Mouse (Mus musculus) heart, embryonic 10.5 days (tissue): Measurements from ENCODE around the gene Hist1h4d. TPM values are rescaled to one million over a fixed set of nuclear protein-coding genes. Genes with fewer than 3 reads are reported as not detected.
"Not testable (repeated sequence)": the region's sequence is repeated elsewhere in the genome, so short reads cannot be mapped to it uniquely, and the experiment has no call there.

Experiments used
- DNase-seq: peaks from one replicate; pipeline ENCODE4 v3.0.0-alpha.2; 2017; ENCODE audit warnings: low spot score
- H3K27ac ChIP-seq: fragments of 300-500 bp; sonication (generic); 2 replicates; pipeline ENCODE4 v1.5.1; 2016; ENCODE audit warnings: mild to moderate bottlenecking
- H3K27me3 ChIP-seq: fragments of 300-500 bp; sonication (generic); 2 replicates; pipeline ENCODE4 v1.6.1; 2016; ENCODE audit warnings: mild to moderate bottlenecking; ENCODE audit not compliant: poor library complexity, insufficient read depth, severe bottlenecking
- H3K36me3 ChIP-seq: fragments of 300-500 bp; sonication (generic); 2 replicates; pipeline ENCODE4 v1.6.1; 2016; ENCODE audit warnings: mild to moderate bottlenecking, moderate library complexity
- H3K4me1 ChIP-seq: fragments of 300-500 bp; sonication (generic); 2 replicates; pipeline ENCODE4 v1.6.1; 2016; ENCODE audit warnings: mild to moderate bottlenecking
- H3K4me3 ChIP-seq: fragments of 300-500 bp; sonication (generic); 2 replicates; pipeline ENCODE4 v1.5.1; 2016; ENCODE audit warnings: mild to moderate bottlenecking, moderate library complexity
- H3K9me3 ChIP-seq: fragments of 300-500 bp; sonication (generic); 2 replicates; pipeline ENCODE4 v1.6.1; 2016; ENCODE audit warnings: mild to moderate bottlenecking, moderate library complexity
- WGBS: fragments of 180-500 bp; shearing (Covaris S2); methylation state at CpG from one replicate; pipeline ENCODE4 v1.1.7; 2016; 5-methylcytosine and 5-hydroxymethylcytosine counted together
- polyA plus RNA-seq: library from polyadenylated mRNA; unstranded; fragments of >200 nt; fragmentation: Nextera tagmentation; extraction: Ambion mirVana; gene quantifications from 2 replicates; pipeline ENCODE4 v1.2.1, GENCODE M21; 2016

Gene Hist1h4d
- polyA plus RNA-seq, 1 experiment from 2014 or later: 60.3 TPM

GRCm38 (mm10) chr13:23597957-23598356 lies 16.6 kb downstream of the Hist1h4d start:
- WGBS: 7% methylated on average over 9 of the region's 9 CpGs
- Histone ChIP-seq H3K9me3 (no peaks in the 10 kb centered on the region), H3K36me3 (no peaks in the 10 kb centered on the region)

DNA sequence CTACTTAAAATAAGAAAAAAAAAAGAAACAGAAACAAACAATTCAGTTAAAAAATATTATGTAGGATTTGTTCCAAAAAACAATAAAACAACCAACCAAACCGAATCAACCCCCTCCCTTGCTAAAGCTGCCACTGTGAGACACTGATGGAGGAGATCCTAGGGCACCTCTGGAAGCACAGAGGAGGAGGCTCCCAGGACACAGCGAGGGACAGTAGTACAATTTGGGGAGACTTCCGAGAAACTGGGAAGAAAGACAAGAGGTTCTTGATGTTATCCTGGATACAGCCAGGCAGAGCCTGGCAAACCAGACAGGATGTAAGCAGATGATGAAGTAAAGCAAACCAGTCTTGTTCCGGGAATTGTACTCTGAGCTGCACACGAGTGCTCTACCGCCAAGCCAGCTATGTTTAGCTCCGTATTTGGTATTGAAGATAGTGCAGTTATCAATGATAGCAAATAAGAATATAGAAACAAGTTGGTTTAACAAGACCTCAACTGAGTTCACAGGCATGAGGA lies 21.8 kb downstream of the Hist1h4d start:
- H3K9me3 ChIP-seq: no peaks in the 10 kb centered on the region
- no peaks in the 10 kb centered on the region for H3K36me3 ChIP-seq
- H3K27me3 ChIP-seq: no peaks in the 10 kb centered on the region
- no peak for DNase-seq
- no peak overlapping the region for H3K27ac ChIP-seq
- no peak overlapping the region for H3K4me3 ChIP-seq
- H3K4me1 ChIP-seq: no peaks in the 10 kb centered on the region
- 60% methylated on average over 7 of the region's 7 CpGs for WGBS

More at GRCm38 (mm10) chr13:23597957-23598356, 16.6 kb downstream of the Hist1h4d start:
- Histone ChIP-seq H3K27me3 (no peaks in the 10 kb centered on the region), H3K27ac (no peak overlapping the region), H3K4me3 (no peak overlapping the region), H3K4me1 (peaks cover 8% of the 10 kb centered on the region; the same call in 1 of the 2 replicates)
- peak; percentile 85 for DNase-seq

DNA sequence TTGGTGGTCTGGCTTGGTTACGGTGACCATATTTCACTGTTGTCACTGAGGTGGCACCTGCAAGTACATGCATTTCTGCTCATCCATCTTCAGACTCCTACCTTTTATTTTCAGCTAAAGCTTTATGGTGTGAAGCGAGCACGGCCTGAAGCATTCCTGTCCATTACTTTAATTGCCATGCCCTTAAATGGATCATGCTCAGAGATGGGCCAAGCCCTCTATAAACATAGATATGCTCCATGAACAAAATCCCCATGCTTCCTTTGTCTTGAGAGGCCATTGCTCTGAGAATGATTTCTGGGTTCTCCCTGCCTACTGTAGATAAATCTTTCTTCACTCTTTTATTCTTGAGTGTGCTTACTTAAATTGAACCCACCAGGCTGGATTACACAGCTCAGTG lies 23.1 kb downstream of the Hist1h4d start:
- H3K36me3 ChIP-seq: no peaks in the 10 kb centered on the region
- H3K27me3 ChIP-seq: no peaks in the 10 kb centered on the region
- DNase-seq: no peak
- H3K4me3 ChIP-seq: no peak overlapping the region
- no peak overlapping the region for H3K27ac ChIP-seq
- 81% methylated on average over 3 of the region's 3 CpGs for WGBS
- no peaks in the 10 kb centered on the region for H3K4me1 ChIP-seq
- H3K9me3 ChIP-seq: no peaks in the 10 kb centered on the region

GRCm38 (mm10) chr13:23605052-23605451 lies 23.7 kb downstream of the Hist1h4d start:
- no peaks in the 10 kb centered on the region for H3K27me3 ChIP-seq
- H3K36me3 ChIP-seq: no peaks in the 10 kb centered on the region
- WGBS: 89% methylated on average over 3 of the region's 3 CpGs
- no peaks in the 10 kb centered on the region for H3K4me1 ChIP-seq
- DNase-seq: no peak
- H3K4me3 ChIP-seq: no peak overlapping the region
- no peak overlapping the region for H3K27ac ChIP-seq
- no peaks in the 10 kb centered on the region for H3K9me3 ChIP-seq

DNA sequence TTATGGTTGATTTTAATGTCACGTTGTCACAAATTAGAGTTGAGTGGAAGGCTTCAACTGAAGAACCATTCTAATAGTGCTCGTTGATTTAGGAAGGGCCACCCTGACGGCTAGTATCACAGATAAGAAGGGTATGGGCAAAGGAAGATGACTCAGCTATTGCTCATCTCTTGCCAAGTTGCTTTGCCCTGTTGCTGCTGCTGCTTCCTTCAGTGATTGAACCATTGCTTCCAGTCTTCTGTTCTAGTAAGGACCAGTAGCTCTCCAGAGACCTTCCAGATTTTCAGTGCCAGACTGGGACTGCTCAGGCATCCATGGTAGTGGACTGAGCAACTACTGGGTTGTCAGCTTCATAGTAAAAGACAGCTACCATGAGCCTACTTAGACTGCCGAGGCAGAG lies 27.8 kb downstream of the Hist1h4d start:
- 70% methylated on average over 4 of the region's 4 CpGs for WGBS
- Histone ChIP-seq H3K27ac (no peak overlapping the region), H3K4me3 (no peak overlapping the region), H3K9me3 (no peaks in the 10 kb centered on the region), H3K36me3 (no peaks in the 10 kb centered on the region), H3K27me3 (no peaks in the 10 kb centered on the region), H3K4me1 (no peaks in the 10 kb centered on the region)
- DNase-seq: no peak

GRCm38 (mm10) chr13:23609844-23610243 lies 28.4 kb downstream of the Hist1h4d start:
- Histone ChIP-seq H3K27me3 (no peaks in the 10 kb centered on the region), H3K36me3 (no peaks in the 10 kb centered on the region), H3K4me3 (no peak overlapping the region), H3K4me1 (no peaks in the 10 kb centered on the region), H3K9me3 (no peaks in the 10 kb centered on the region), H3K27ac (no peak overlapping the region)
- DNase-seq: no peak

- DNase-seq: no peak
- 58% methylated on average over 2 of the region's 2 CpGs for WGBS
- Histone ChIP-seq H3K4me1 (no peaks in the 10 kb centered on the region), H3K36me3 (no peaks in the 10 kb centered on the region), H3K4me3 (no peak overlapping the region), H3K27ac (no peak overlapping the region), H3K27me3 (no peaks in the 10 kb centered on the region), H3K9me3 (no peaks in the 10 kb centered on the region)
These were observed 29.0 kb downstream of the Hist1h4d start for GRCm38 (mm10) chr13:23610393-23610792.

- no peaks in the 10 kb centered on the region for H3K9me3 ChIP-seq
- 91% methylated on average over 3 of the region's 3 CpGs for WGBS
- no peak overlapping the region for H3K27ac ChIP-seq
- H3K36me3 ChIP-seq: no peaks in the 10 kb centered on the region
- H3K27me3 ChIP-seq: no peaks in the 10 kb centered on the region
- no peaks in the 10 kb centered on the region for H3K4me1 ChIP-seq
- H3K4me3 ChIP-seq: no peak overlapping the region
- no peak for DNase-seq
These were observed 30.2 kb downstream of the Hist1h4d start for GRCm38 (mm10) chr13:23611638-23612037.

DNA sequence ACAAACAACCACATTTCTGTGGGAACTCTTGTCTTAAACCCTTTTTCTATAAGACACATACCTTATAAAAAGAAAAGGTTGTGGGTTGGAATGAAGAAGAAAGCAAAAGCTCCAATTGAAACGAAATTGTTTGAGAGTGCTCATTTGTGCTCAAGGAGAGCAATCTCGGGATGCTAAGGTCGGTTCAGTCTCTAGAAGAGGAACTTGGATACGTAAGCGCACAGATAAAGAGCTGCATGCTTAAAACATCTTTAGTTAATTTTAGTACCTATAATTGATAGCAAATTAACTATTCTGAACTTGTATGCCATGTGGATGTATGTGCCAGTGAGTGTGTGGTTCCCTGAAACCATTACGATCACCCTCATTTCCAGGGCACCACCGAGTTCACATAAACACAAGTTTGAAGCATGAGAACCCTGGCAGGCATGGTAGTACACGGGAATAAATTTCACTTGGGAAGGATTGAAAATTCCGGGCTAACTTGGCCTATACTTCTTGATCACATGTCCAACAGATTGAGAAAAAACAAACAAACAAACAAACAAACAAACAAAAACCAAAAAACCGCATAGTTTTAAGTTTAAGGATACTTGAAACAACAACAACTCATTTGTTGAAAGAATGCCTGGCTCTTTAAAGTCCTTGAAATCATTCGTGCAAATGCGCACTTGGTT lies 38.8 kb downstream of the Hist1h4d start:
- Histone ChIP-seq H3K9me3 (no peaks in the 10 kb centered on the region), H3K27ac (peak overlapping the region; percentile 93), H3K4me1 (0 out of 2 replicates have a peak, but pooled peaks cover 3% of the 10 kb centered on the region), H3K4me3 (peak overlapping the region; percentile 67), H3K36me3 (no peaks in the 10 kb centered on the region), H3K27me3 (no peaks in the 10 kb centered on the region)
- DNase-seq: no peak
- WGBS: 57% methylated on average over 12 of the region's 12 CpGs

DNA sequence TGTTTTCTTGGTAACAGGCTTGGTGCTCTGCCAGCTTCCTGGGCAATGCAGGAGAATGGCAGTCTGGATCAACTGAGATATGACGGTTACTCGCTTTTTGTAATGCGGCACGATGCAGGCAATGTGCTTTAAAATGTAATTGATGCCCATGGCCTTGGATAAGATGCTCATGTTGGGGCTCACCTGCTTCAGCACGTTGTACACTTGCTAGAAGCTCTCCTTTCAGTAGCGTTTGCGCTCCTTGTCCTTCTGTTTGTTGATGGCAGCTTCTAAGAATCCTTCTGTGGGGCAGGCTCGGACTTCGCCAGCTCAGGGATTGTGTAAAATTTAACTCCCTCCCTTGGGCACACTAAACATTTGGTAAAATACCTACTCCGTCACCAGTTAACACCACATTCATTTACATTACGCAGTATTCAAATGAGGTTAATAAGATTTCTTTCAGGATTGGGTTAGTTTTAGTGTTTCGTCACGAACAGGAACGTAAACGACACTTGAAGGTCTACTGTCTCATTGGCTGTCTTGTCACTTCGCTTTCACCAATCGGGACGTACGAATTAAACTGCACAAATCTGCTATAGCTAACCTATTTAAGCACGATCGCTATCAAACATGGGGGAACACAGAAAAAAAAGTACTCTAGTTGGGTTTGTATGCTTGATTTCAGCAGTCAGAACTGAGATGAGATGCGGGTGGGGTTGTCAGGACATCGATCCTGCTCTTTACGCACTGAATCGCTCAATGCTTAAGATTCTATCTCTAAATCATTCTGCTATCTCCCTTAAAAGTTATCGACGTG lies 39.5 kb downstream of the Hist1h4d start, which contains the start of gene Hist1h2be:
Gene Hist1h2be, minus strand, starts transcription at position 392 of the 799 bp plus-strand sequence.
- 0 out of 2 replicates have a peak, but pooled peaks cover 3% of the 10 kb centered on the region for H3K4me1 ChIP-seq
- no peaks in the 10 kb centered on the region for H3K9me3 ChIP-seq
- H3K36me3 ChIP-seq: no peaks in the 10 kb centered on the region
- WGBS: 2% methylated on average over 27 of the region's 27 CpGs
- peak within 1 kb of the TSS; percentile 67 for H3K4me3 ChIP-seq
- H3K27me3 ChIP-seq: no peaks in the 10 kb centered on the region
- peak within 1 kb of the TSS; percentile 93 for H3K27ac ChIP-seq
- DNase-seq: peak; percentile 82

GRCm38 (mm10) chr13:23621532-23622174 lies 40.3 kb downstream of the Hist1h4d start:
- Histone ChIP-seq H3K4me3 (peak overlapping the region; percentile 67), H3K36me3 (no peaks in the 10 kb centered on the region), H3K27ac (peak overlapping the region; percentile 93), H3K9me3 (no peaks in the 10 kb centered on the region), H3K4me1 (0 out of 2 replicates have a peak, but pooled peaks cover 3% of the 10 kb centered on the region), H3K27me3 (no peaks in the 10 kb centered on the region)
- under 1% methylated on average over 18 of the region's 18 CpGs for WGBS
- DNase-seq: peak; percentile 87

DNA sequence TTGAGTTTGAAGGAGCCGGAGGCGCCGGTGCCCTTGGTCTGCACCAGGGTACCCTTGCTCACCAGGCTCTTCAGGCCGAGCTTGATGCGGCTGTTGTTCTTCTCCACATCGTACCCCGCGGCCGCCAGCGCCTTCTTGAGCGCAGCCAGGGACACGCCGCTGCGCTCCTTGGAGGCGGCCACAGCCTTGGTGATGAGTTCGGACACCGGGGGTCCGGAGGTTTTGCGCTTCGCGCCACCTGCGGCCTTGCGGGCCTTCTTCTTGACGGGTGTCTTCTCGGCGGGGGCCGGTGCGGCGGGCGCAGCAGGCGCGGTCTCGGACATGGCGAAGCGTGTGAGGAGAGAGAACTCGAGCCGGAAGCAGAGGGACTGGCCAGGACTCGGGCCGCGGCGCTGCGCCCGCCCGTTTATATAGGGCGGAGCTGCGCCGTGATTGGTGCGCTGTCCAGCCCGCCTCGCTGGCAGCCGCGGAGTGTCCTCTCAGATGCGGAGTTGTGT lies 40.8 kb downstream of the Hist1h4d start, which contains the start of gene Hist1h1e:
Gene Hist1h1e, minus strand, starts transcription at position 384 of the 497 bp plus-strand sequence.
- not testable (repeated sequence) for H3K27me3 ChIP-seq, H3K9me3 ChIP-seq, H3K36me3 ChIP-seq, H3K4me1 ChIP-seq
- WGBS: under 1% methylated on average over 53 of the region's 53 CpGs
- H3K4me3 ChIP-seq: peak within 1 kb of the TSS; percentile 67
- DNase-seq: peak; percentile 96
- peak within 1 kb of the TSS; percentile 93 for H3K27ac ChIP-seq
